Mouse (Mus musculus) cortical plate, adult 2 months (tissue): ENCODE results near the gene Megf6.

Source experiments
- CTCF ChIP-seq: fragments of 200-500 bp; IDR thresholded peaks from 2 replicates; pipeline ENCODE4 v1.5.1; 2011; ENCODE audit warnings: mild to moderate bottlenecking, control low read depth, low read length; ENCODE audit not compliant: insufficient read depth; ENCODE audit errors: extremely low read depth
- POLR2A ChIP-seq: fragments of 200-500 bp; IDR thresholded peaks from 2 replicates; pipeline ENCODE4 v1.6.1; 2011; ENCODE audit warnings: mild to moderate bottlenecking, low read length, control low read depth; ENCODE audit not compliant: insufficient read depth; ENCODE audit errors: extremely low read depth

DNA sequence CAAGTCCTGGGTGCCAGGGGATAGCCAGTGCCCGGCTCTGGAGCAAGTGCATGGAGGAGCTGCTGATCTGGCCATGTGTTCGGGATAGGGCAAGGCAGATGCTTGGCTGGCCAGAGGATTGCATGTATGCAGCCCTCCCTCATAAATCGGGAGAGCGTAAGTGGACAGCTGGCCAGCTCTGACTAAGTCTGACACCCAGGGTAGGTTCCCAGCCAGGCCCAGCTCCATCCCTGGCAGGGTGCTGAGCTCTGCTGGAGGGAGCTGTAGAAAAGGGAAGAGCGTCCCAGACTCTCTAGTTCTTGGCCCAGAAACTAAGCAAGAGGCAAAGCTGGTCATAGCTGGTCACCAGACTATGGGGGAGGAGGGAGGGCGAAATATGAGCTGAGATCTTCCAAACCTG lies 38.5 kb downstream of the Megf6 start:
- TF ChIP-seq CTCF (no peak), POLR2A (no peak)
